Mouse (Mus musculus) midbrain, postnatal 0 days (tissue): ENCODE measurements around the gene March5. TPM values are rescaled to one million over a fixed set of nuclear protein-coding genes. Genes with fewer than 3 reads are reported as not detected.

Source experiments
- ATAC-seq: fragments of 200-750 bp; cut with Nextera tagmentation; 2 replicates; pipeline ENCODE4 v1.8.0; 2017; ENCODE audit warnings: moderate number of reproducible peaks, mild to moderate bottlenecking, moderate TSS enrichment, moderate library complexity; ENCODE audit not compliant: low FRiP score
- DNase-seq: peaks from one replicate; pipeline ENCODE4 v3.0.0-alpha.2; 2015; ENCODE audit warnings: low spot score
- H3K27ac ChIP-seq: fragments of 300-500 bp; sonication (generic); 2 replicates; pipeline ENCODE4 v1.5.1; 2014; ENCODE audit warnings: low read depth, mild to moderate bottlenecking, low read length, mixed read lengths
- H3K27me3 ChIP-seq: fragments of 300-500 bp; sonication (generic); 2 replicates; pipeline ENCODE4 v1.6.1; 2014; ENCODE audit warnings: low read length, control low read depth, mixed read lengths; ENCODE audit not compliant: insufficient read depth
- H3K36me3 ChIP-seq: fragments of 300-500 bp; sonication (generic); 2 replicates; pipeline ENCODE4 v1.6.1; 2014; ENCODE audit warnings: low read length, control low read depth, mixed read lengths; ENCODE audit not compliant: insufficient read depth
- H3K4me1 ChIP-seq: fragments of 300-500 bp; sonication (generic); 2 replicates; pipeline ENCODE4 v1.6.1; 2014; ENCODE audit warnings: mild to moderate bottlenecking, control low read depth, antibody characterized with exemption, low read length, mixed read lengths; ENCODE audit not compliant: insufficient read depth
- H3K4me2 ChIP-seq: fragments of 300-500 bp; sonication (generic); 2 replicates; pipeline ENCODE4 v1.6.1; 2014; ENCODE audit warnings: low read depth, mild to moderate bottlenecking, low read length, mixed read lengths; ENCODE audit not compliant: poor library complexity, severe bottlenecking
- H3K4me3 ChIP-seq: fragments of 300-500 bp; sonication (generic); 2 replicates; pipeline ENCODE4 v1.5.1; 2014; ENCODE audit warnings: low read depth, mild to moderate bottlenecking, low read length, moderate library complexity
- H3K9ac ChIP-seq: fragments of 300-500 bp; sonication (generic); replicated peaks from 2 replicates; pipeline ENCODE4 v1.6.1; 2014; ENCODE audit warnings: mild to moderate bottlenecking, low read length, moderate library complexity, mixed read lengths; ENCODE audit not compliant: poor library complexity, severe bottlenecking
- H3K9me3 ChIP-seq: fragments of 300-500 bp; sonication (generic); 2 replicates; pipeline ENCODE4 v1.6.1; 2016; ENCODE audit warnings: low read length, control low read depth
- CTCF ChIP-seq: IDR thresholded peaks from 2 replicates; pipeline ENCODE4 v1.5.1; 2016; ENCODE audit warnings: antibody characterized with exemption, mild to moderate bottlenecking
- WGBS: fragments of 180-500 bp; shearing (Covaris S2); extraction: QIAGEN DNeasy Blood & Tissue Kit; methylation state at CpG from one replicate; pipeline ENCODE4 v1.1.7; 2014; 5-methylcytosine and 5-hydroxymethylcytosine counted together
- polyA plus RNA-seq: library from polyadenylated mRNA; unstranded; fragments of >200 nt; fragmentation: Nextera tagmentation; extraction: Ambion mirVana; gene quantifications from 2 replicates; pipeline ENCODE4 v1.2.1, GENCODE M21; 2015
- total RNA-seq: library from RNA; depleted of rRNA; stranded (reverse); fragments of >200 nt; gene quantifications from 2 replicates; pipeline ENCODE4 v1.2.3, GENCODE M21; 2014; rRNA removed

Gene March5
- total RNA-seq (79.9 and 83.1 TPM in 2 replicates), polyA plus RNA-seq (89.0 and 97.0 TPM in 2 replicates)

- Histone ChIP-seq H3K4me2 (peak within 1 kb of the TSS; percentile 82), H3K36me3 (no peaks in the 10 kb centered on the region), H3K9ac (peak within 1 kb of the TSS; percentile 91), H3K4me1 (no peaks in the 10 kb centered on the region), H3K9me3 (no peaks in the 10 kb centered on the region), H3K4me3 (peak within 1 kb of the TSS; percentile 100), H3K27ac (peak within 1 kb of the TSS; percentile 83), H3K27me3 (no peaks in the 10 kb centered on the region)
- TF ChIP-seq CTCF, result peak; percentile 18; the same call in 1 of the 2 replicates
- DNase-seq (peak; percentile 91), ATAC-seq (peak; percentile 98)
- under 1% methylated on average over 65 of the region's 94 CpGs for WGBS
Observed at GRCm38 (mm10) chr19:37207303-37208175, at the start of gene March5. TSS of gene March5 (plus strand) at chr19:37207543.

- DNase-seq, result no peak
Observed at GRCm38 (mm10) chr19:37172096-37172495, 35.2 kb upstream of the March5 start.

GRCm38 (mm10) chr19:37172566-37173130 is 34.7 kb upstream of the March5 start:
- DNase-seq (no peak), ATAC-seq (no peak)
- H3K9me3 ChIP-seq, result no peaks in the 10 kb centered on the region
- H3K4me1 ChIP-seq, result no peaks in the 10 kb centered on the region
- H3K4me2 ChIP-seq, result peak overlapping the region; percentile 97
- no peak overlapping the region for H3K27ac ChIP-seq
- no peaks in the 10 kb centered on the region for H3K27me3 ChIP-seq
- H3K4me3 ChIP-seq, result peak overlapping the region; percentile 82
- no peaks in the 10 kb centered on the region for H3K36me3 ChIP-seq
- no peak for TF ChIP-seq CTCF
- WGBS, result 62% methylated on average over 11 of the region's 11 CpGs
- H3K9ac ChIP-seq, result peak overlapping the region; percentile 87

More at GRCm38 (mm10) chr19:37172096-37172495, 35.2 kb upstream of the March5 start:
- no peaks in the 10 kb centered on the region for H3K9me3 ChIP-seq
- H3K9ac ChIP-seq, result 0 out of 2 replicates have a peak overlapping the region, but pooled peaks have one; percentile 87
- H3K27ac ChIP-seq, result no peak overlapping the region
- WGBS, result 33% methylated on average over 1 of the region's 1 CpGs
- H3K4me2 ChIP-seq, result peak overlapping the region; percentile 97
- H3K27me3 ChIP-seq, result no peaks in the 10 kb centered on the region
- no peak for TF ChIP-seq CTCF
- no peak for ATAC-seq
- H3K4me3 ChIP-seq, result peak overlapping the region; percentile 82
- H3K4me1 ChIP-seq, result no peaks in the 10 kb centered on the region
- H3K36me3 ChIP-seq, result no peaks in the 10 kb centered on the region

GRCm38 (mm10) chr19:37173331-37174115 is 33.8 kb upstream of the March5 start:
- Histone ChIP-seq H3K4me2 (peak overlapping the region; percentile 97), H3K27ac (peak overlapping the region; percentile 94), H3K9ac (peak overlapping the region; percentile 87), H3K4me1 (no peaks in the 10 kb centered on the region), H3K4me3 (peak overlapping the region; percentile 82), H3K9me3 (no peaks in the 10 kb centered on the region), H3K36me3 (no peaks in the 10 kb centered on the region), H3K27me3 (no peaks in the 10 kb centered on the region)
- no peak for TF ChIP-seq CTCF
- ATAC-seq (no peak), DNase-seq (peak; percentile 15)
- 25% methylated on average over 20 of the region's 20 CpGs for WGBS

GRCm38 (mm10) chr19:37174116-37174715 is 33.1 kb upstream of the March5 start:
- ATAC-seq, result peak; percentile 35
- H3K4me2 ChIP-seq, result peak overlapping the region; percentile 97
- H3K27ac ChIP-seq, result peak overlapping the region; percentile 94
- peak overlapping the region; percentile 87 for H3K9ac ChIP-seq
- no peak for TF ChIP-seq CTCF
- no peaks in the 10 kb centered on the region for H3K9me3 ChIP-seq
- no peaks in the 10 kb centered on the region for H3K27me3 ChIP-seq
- H3K36me3 ChIP-seq, result no peaks in the 10 kb centered on the region
- peak overlapping the region; percentile 82 for H3K4me3 ChIP-seq
- DNase-seq, result peak; percentile 28
- 0% methylated on average over 51 of the region's 70 CpGs for WGBS
- H3K4me1 ChIP-seq, result peaks cover 3% of the 10 kb centered on the region; the same call in 1 of the 2 replicates
